Mouse (Mus musculus) intestine, postnatal 0 days (tissue): ENCODE measurements around the gene Xrcc4. TPM values are rescaled to one million over a fixed set of nuclear protein-coding genes. Genes with fewer than 3 reads are reported as not detected.

Experiments used
- ATAC-seq: fragments of 200-750 bp; cut with Nextera tagmentation; 2 replicates; pipeline ENCODE4 v1.8.0; 2017; ENCODE audit warnings: mild to moderate bottlenecking, moderate TSS enrichment, moderate library complexity
- H3K27ac ChIP-seq: fragments of 300-500 bp; sonication (generic); 2 replicates; pipeline ENCODE4 v1.5.1; 2014; ENCODE audit warnings: mild to moderate bottlenecking, low read depth, low read length, moderate library complexity
- H3K27me3 ChIP-seq: fragments of 300-500 bp; sonication (generic); replicated peaks from 2 replicates; pipeline ENCODE4 v1.6.1; 2014; ENCODE audit warnings: low read length, mixed read lengths; ENCODE audit not compliant: control insufficient read depth, insufficient read depth
- H3K36me3 ChIP-seq: fragments of 300-500 bp; sonication (generic); 2 replicates; pipeline ENCODE4 v1.6.1; 2014; ENCODE audit warnings: mild to moderate bottlenecking, moderate library complexity; ENCODE audit not compliant: control insufficient read depth, insufficient read depth
- H3K4me1 ChIP-seq: fragments of 300-500 bp; sonication (generic); replicated peaks from 2 replicates; pipeline ENCODE4 v1.6.1; 2014; ENCODE audit warnings: antibody characterized with exemption, low read length, mixed read lengths; ENCODE audit not compliant: control insufficient read depth, insufficient read depth
- H3K4me2 ChIP-seq: fragments of 300-500 bp; sonication (generic); replicated peaks from 2 replicates; pipeline ENCODE4 v1.6.1; 2014; ENCODE audit warnings: low read depth, mild to moderate bottlenecking, moderate library complexity
- H3K4me3 ChIP-seq: fragments of 300-500 bp; sonication (generic); 2 replicates; pipeline ENCODE4 v1.5.1; 2014; ENCODE audit warnings: low read depth, low read length
- H3K9ac ChIP-seq: fragments of 300-500 bp; sonication (generic); 2 replicates; pipeline ENCODE4 v1.6.1; 2014; ENCODE audit warnings: mild to moderate bottlenecking, low read depth, low read length
- H3K9me3 ChIP-seq: fragments of 300-500 bp; sonication (generic); 2 replicates; pipeline ENCODE4 v1.6.1; 2016; ENCODE audit warnings: mixed run types; ENCODE audit not compliant: control insufficient read depth
- CTCF ChIP-seq: sonication (generic); IDR thresholded peaks from 2 replicates; pipeline ENCODE4 v1.5.1; 2016; ENCODE audit warnings: low read depth, mild to moderate bottlenecking, control low read depth, antibody characterized with exemption, moderate library complexity
- WGBS: fragments of 180-500 bp; shearing (Covaris S2); extraction: QIAGEN DNeasy Blood & Tissue Kit; methylation state at CpG from one replicate; pipeline ENCODE4 v1.1.7; 2014; 5-methylcytosine and 5-hydroxymethylcytosine counted together
- polyA plus RNA-seq: library from polyadenylated mRNA; unstranded; fragments of >200 nt; fragmentation: Nextera tagmentation; extraction: Ambion mirVana; gene quantifications from 2 replicates; pipeline ENCODE4 v1.2.1, GENCODE M21; 2015

The Xrcc4 gene
- polyA plus RNA-seq, 1 experiment from 2014 or later, result 14.8 TPM

DNA sequence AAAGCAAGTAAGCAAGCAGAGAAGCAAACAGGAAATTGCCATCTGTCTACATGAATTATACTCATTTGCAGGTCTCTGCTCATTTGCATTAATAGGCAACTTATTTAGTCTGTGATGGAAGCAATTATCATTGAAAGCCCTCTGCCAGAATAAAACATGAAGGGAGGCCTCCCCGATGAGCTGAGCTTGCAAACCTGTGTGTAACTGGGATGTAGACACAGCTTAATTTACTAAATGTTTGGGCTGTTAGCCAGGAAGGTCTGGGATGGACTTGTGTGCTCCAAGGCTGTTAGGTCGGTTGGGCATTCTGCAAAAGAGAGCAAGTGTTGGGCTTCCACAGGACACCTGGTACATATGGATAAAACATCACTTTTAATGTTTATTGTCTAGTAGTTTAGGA, 208.1 kb downstream of the Xrcc4 start:
- no peak for ATAC-seq
- H3K4me2 ChIP-seq, result no peak overlapping the region
- WGBS, result 66% methylated on average over 2 of the region's 2 CpGs
- H3K4me1 ChIP-seq, result no peaks in the 10 kb centered on the region
- H3K4me3 ChIP-seq, result no peak overlapping the region
- no peaks in the 10 kb centered on the region for H3K36me3 ChIP-seq
- no peak for TF ChIP-seq CTCF
- H3K27ac ChIP-seq, result no peak overlapping the region
- no peaks in the 10 kb centered on the region for H3K9me3 ChIP-seq
- H3K27me3 ChIP-seq, result no peaks in the 10 kb centered on the region
- H3K9ac ChIP-seq, result no peak overlapping the region

DNA sequence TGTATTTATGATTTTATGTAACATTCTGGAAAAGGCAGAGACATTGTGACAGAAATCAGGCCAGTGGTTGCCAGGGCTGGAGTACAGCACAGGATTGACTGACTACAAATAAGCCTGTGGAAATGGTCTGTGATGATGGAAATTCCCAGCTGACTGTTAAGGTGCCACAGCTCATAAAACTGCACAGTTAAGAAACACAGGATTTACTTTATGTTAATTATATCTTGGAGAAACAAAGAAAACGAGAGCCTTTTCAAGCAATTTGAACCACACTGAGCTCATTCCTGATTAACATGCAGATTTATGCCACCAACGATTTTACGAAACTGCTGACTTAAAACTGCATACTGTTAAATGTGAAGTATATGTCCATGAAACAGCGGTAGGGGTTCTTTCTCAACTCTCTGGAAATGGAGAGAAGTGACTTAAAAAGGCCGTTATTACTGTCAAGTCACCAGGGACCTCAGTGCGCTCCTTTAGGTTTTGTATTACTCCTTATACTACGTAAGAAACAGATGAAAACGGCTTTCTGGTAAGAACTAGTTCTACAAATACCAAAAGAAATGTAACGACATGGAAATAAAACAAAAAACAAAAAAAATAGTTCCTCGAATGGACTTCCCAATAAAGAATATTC, 210.5 kb downstream of the Xrcc4 start:
- H3K4me3 ChIP-seq, result no peak overlapping the region
- no peak for ATAC-seq
- no peaks in the 10 kb centered on the region for H3K36me3 ChIP-seq
- 93% methylated on average over 10 of the region's 10 CpGs for WGBS
- H3K4me2 ChIP-seq, result no peak overlapping the region
- H3K27ac ChIP-seq, result no peak overlapping the region
- no peaks in the 10 kb centered on the region for H3K9me3 ChIP-seq
- H3K4me1 ChIP-seq, result no peaks in the 10 kb centered on the region
- no peak overlapping the region for H3K9ac ChIP-seq
- no peaks in the 10 kb centered on the region for H3K27me3 ChIP-seq
- TF ChIP-seq CTCF, result no peak

DNA sequence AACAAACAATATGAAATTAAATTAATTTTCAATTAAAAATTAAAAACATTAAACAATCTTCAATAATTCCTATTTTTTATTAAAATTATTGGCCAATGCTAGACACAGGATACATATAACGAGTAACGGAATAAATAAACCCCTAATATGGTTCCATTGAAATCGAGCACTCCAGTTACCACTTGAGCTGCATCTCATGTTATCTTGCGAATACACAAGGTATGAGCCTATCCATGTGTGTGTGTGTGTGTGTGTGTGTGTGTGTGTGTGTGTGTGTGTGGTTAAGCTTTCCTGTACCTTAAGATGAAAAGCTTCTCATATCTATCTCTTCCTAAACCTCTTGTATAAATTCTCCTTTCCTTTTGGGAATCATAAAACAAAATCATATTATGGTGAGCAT, 213.9 kb downstream of the Xrcc4 start:
- Histone ChIP-seq H3K36me3 (no peaks in the 10 kb centered on the region), H3K27ac (no peak overlapping the region), H3K9ac (no peak overlapping the region), H3K4me3 (no peak overlapping the region), H3K9me3 (no peaks in the 10 kb centered on the region), H3K4me1 (no peaks in the 10 kb centered on the region), H3K27me3 (no peaks in the 10 kb centered on the region), H3K4me2 (no peak overlapping the region)
- WGBS, result 95% methylated on average over 4 of the region's 4 CpGs
- ATAC-seq, result no peak
- no peak for TF ChIP-seq CTCF

DNA sequence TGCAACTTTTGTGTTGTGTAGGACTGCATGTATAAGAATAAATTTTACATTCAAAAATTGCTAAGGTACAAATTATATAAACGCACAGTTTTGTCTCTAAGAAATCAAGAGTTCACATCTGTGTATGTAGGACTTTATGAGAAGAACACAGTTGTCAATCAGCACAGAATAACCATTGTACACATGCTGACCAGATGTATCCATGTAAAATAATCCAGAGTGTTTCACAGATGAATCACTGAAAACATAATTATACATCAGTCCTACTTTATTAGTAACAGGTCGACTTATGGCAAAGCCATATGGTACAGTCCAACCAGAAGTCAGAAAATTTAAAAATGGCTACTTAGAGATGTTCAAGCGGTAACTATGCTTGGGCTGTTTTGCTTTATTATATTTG, 216.7 kb downstream of the Xrcc4 start:
- no peaks in the 10 kb centered on the region for H3K9me3 ChIP-seq
- no peak overlapping the region for H3K4me2 ChIP-seq
- ATAC-seq, result no peak
- H3K4me3 ChIP-seq, result no peak overlapping the region
- H3K27me3 ChIP-seq, result no peaks in the 10 kb centered on the region
- H3K9ac ChIP-seq, result no peak overlapping the region
- H3K36me3 ChIP-seq, result no peaks in the 10 kb centered on the region
- no peaks in the 10 kb centered on the region for H3K4me1 ChIP-seq
- no peak for TF ChIP-seq CTCF
- H3K27ac ChIP-seq, result no peak overlapping the region
- WGBS, result 87% methylated on average over 3 of the region's 3 CpGs

DNA sequence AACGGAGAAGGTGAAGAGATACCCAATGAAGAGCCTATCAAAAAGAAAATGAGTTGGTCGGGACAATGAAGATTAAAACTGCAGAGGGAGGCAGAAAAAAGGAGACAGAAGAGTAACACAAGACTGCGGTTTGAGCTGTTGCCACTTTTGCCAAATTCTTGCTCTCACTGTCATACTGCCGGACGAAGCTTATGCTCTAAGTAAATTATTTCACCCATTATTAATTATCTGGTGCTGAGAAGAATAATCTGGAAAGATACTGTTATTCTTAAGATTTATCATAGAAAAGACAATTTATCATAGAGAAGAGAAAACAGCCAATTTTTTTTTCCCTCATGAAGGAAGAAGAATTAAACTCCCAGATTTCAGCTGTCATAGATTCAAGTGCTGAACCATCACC, 235.3 kb downstream of the Xrcc4 start:
- H3K27me3 ChIP-seq, result no peaks in the 10 kb centered on the region
- no peaks in the 10 kb centered on the region for H3K36me3 ChIP-seq
- H3K9ac ChIP-seq, result no peak overlapping the region
- WGBS, result 69% methylated on average over 5 of the region's 5 CpGs
- TF ChIP-seq CTCF, result no peak
- H3K27ac ChIP-seq, result no peak overlapping the region
- no peak overlapping the region for H3K4me3 ChIP-seq
- H3K4me2 ChIP-seq, result no peak overlapping the region
- H3K4me1 ChIP-seq, result no peaks in the 10 kb centered on the region
- no peak for ATAC-seq
- no peaks in the 10 kb centered on the region for H3K9me3 ChIP-seq

DNA sequence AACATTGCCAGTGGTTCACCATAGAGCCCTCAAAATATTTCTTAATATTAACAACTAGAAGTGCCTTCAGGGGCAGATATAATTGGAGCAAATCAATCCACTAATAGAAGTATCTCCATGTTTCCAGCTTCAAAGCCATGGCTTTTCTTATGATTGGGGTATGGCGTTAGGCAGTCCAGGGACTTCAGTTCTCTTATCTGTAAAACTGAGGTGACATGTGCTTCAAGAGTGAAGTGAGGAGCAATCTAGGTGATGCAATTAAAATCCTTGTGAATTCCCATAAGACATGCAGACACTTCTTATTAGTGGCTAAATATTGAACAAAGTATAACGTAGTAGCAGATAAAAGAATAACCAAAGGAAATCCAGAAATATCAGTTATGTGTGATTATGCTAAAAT, 238.7 kb downstream of the Xrcc4 start:
- H3K4me2 ChIP-seq, result no peak overlapping the region
- no peak for TF ChIP-seq CTCF
- no peaks in the 10 kb centered on the region for H3K9me3 ChIP-seq
- H3K27ac ChIP-seq, result no peak overlapping the region
- no peak overlapping the region for H3K9ac ChIP-seq
- H3K27me3 ChIP-seq, result no peaks in the 10 kb centered on the region
- H3K4me1 ChIP-seq, result no peaks in the 10 kb centered on the region
- no peaks in the 10 kb centered on the region for H3K36me3 ChIP-seq
- WGBS, result 81% methylated on average over 2 of the region's 2 CpGs
- no peak for ATAC-seq
- H3K4me3 ChIP-seq, result no peak overlapping the region

DNA sequence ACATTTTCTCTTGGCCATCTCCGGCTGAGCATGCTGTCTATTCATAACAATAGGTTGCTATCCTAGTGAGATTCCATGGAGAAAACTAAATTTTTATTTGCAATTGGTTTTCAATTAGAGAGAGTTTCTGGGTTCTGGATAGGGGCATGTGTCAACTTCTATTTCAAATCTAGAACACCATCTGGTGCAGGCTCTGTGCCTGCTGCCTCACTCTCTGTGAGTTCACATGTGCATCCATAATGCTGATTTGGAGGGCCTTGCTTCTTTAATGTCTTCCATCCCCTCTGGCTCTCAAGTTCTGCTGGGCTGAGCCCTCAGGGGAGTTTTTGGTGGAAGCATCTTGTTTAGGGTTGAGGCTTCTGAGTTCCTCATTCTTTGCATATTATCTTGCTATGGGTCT, 239.5 kb downstream of the Xrcc4 start:
- no peaks in the 10 kb centered on the region for H3K36me3 ChIP-seq
- no peaks in the 10 kb centered on the region for H3K9me3 ChIP-seq
- H3K9ac ChIP-seq, result no peak overlapping the region
- WGBS, result 95% methylated on average over 1 of the region's 1 CpGs
- no peak overlapping the region for H3K4me3 ChIP-seq
- H3K4me1 ChIP-seq, result no peaks in the 10 kb centered on the region
- H3K27ac ChIP-seq, result no peak overlapping the region
- ATAC-seq, result no peak
- H3K27me3 ChIP-seq, result no peaks in the 10 kb centered on the region
- no peak for TF ChIP-seq CTCF
- no peak overlapping the region for H3K4me2 ChIP-seq
